In the genomic region with DNA sequence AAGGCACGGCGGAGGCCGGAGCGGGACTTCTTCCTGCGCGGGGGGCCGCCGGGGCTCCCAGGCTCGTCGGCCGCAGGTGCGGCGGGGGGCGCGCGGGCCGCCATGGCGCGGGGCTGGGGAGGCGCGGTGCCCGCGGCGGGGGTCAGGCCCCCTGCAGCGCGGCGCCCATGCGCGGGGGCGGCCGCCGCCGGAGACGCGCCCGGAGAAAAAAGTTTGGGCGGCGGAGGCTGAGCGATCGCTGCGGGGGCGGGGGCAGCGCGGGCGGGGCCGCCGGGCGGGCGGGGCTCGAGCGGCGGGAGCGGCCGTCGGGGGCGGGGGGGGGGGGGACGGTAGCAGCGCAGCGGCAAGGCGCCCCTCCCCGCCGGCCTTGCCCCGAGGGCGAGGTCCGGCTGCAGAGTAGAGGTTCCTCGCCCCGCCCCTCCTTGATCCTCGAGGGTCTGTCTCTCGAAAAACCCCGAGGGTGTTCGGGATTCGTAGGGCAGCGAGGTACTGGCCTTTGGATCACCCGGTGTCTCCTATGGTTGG, we compare ENCODE assay signal across 8 mouse cellular contexts. TPM values are rescaled to one million over a fixed set of nuclear protein-coding genes. Genes with fewer than 3 reads are reported as not detected.
DNase-seq lines count a peak whose midpoint lies in the region; ATAC-seq and TF ChIP-seq lines count a peak whose summit lies in the region.

No protein-coding gene starts in this region.

- peak overlapping the region; percentile 62 for H3K9ac ChIP-seq in lung, embryonic 14.5 days
- H3K9ac ChIP-seq in embryonic facial prominence, embryonic 12.5 days, result peak overlapping the region; percentile 59
- H3K9ac ChIP-seq in intestine, postnatal 0 days (ENCODE audit: low read depth, low read length), result peak overlapping the region; percentile 99
- peak overlapping the region; percentile 73 for H3K9ac ChIP-seq in midbrain, embryonic 11.5 days (ENCODE audit: low read length)

- H3K4me2 ChIP-seq in lung, embryonic 14.5 days, result peak overlapping the region; percentile 98
- H3K4me2 ChIP-seq in embryonic facial prominence, embryonic 12.5 days (replicated peaks), result peak overlapping the region; percentile 94
- H3K4me2 ChIP-seq in intestine, postnatal 0 days (replicated peaks; ENCODE audit: low read depth), result peak overlapping the region; percentile 88
- H3K4me2 ChIP-seq in midbrain, embryonic 11.5 days, result peak overlapping the region; percentile 98

- H3K9me3 ChIP-seq in lung, embryonic 14.5 days (ENCODE audit: low read depth, low read length), result no peaks in the 10 kb centered on the region
- H3K9me3 ChIP-seq in embryonic facial prominence, embryonic 12.5 days, result no peaks in the 10 kb centered on the region
- H3K9me3 ChIP-seq in intestine, postnatal 0 days (ENCODE audit: control insufficient read depth), result no peaks in the 10 kb centered on the region
- no peaks in the 10 kb centered on the region for H3K9me3 ChIP-seq in midbrain, embryonic 11.5 days (ENCODE audit: control insufficient read depth, low read length)

- no peak for ATAC-seq in lung, embryonic 14.5 days (ENCODE audit: insufficient read depth)
- ATAC-seq in embryonic facial prominence, embryonic 12.5 days (ENCODE audit: insufficient number of reproducible peaks, insufficient read depth, low FRiP score, low TSS enrichment), result no peak
- 0 out of 2 replicates have a peak, but pooled peaks have one; percentile 4 for ATAC-seq in intestine, postnatal 0 days
- no peak for ATAC-seq in midbrain, embryonic 11.5 days (ENCODE audit: low FRiP score)

- DNase-seq in lung, embryonic 14.5 days, result peak; percentile 47
- no peak for DNase-seq in lung, postnatal 14 days
- DNase-seq in midbrain, embryonic 11.5 days (ENCODE audit: low spot score, missing footprints), result no peak
- DNase-seq in layer of hippocampus, adult 18-20 months (ENCODE audit: low spot score in 2 of 2), result no peak
- DNase-seq in urinary bladder, postnatal 25 days (ENCODE audit: low spot score), result no peak
- no peak for DNase-seq in cerebellum, postnatal 25 days

- TF ChIP-seq CTCF in lung, embryonic 14.5 days (IDR thresholded peaks at IDR 0.05; ENCODE audit: low read depth), result no peak
- no peak for TF ChIP-seq CTCF in intestine, postnatal 0 days (IDR thresholded peaks at IDR 0.05; ENCODE audit: low read depth)

- H3K27ac ChIP-seq in lung, embryonic 14.5 days (ENCODE audit: low read depth), result no peak overlapping the region
- no peak overlapping the region for H3K27ac ChIP-seq in embryonic facial prominence, embryonic 12.5 days
- peak overlapping the region; percentile 100 for H3K27ac ChIP-seq in intestine, postnatal 0 days (ENCODE audit: low read depth, low read length)
- no peak overlapping the region for H3K27ac ChIP-seq in midbrain, embryonic 11.5 days (ENCODE audit: low read depth, low read length)

- WGBS in lung, embryonic 14.5 days, result 1% methylated on average over 40 of the region's 74 CpGs
- WGBS in embryonic facial prominence, embryonic 12.5 days, result under 1% methylated on average over 33 of the region's 74 CpGs
- WGBS in intestine, postnatal 0 days, result 0% methylated on average over 15 of the region's 74 CpGs
- WGBS in midbrain, embryonic 11.5 days, result 1% methylated on average over 39 of the region's 74 CpGs

- peaks cover 10% of the 10 kb centered on the region for H3K4me1 ChIP-seq in lung, embryonic 14.5 days (ENCODE audit: insufficient read depth)
- peaks cover 11% of the 10 kb centered on the region for H3K4me1 ChIP-seq in embryonic facial prominence, embryonic 12.5 days
- H3K4me1 ChIP-seq in intestine, postnatal 0 days (replicated peaks; ENCODE audit: control insufficient read depth, insufficient read depth, low read length), result peaks cover 19% of the 10 kb centered on the region
- peaks cover 22% of the 10 kb centered on the region for H3K4me1 ChIP-seq in midbrain, embryonic 11.5 days (ENCODE audit: control insufficient read depth, insufficient read depth, low read length)

- H3K36me3 ChIP-seq in lung, embryonic 14.5 days (ENCODE audit: insufficient read depth), result no peaks in the 10 kb centered on the region
- no peaks in the 10 kb centered on the region for H3K36me3 ChIP-seq in embryonic facial prominence, embryonic 12.5 days
- H3K36me3 ChIP-seq in intestine, postnatal 0 days (ENCODE audit: control insufficient read depth, insufficient read depth), result no peaks in the 10 kb centered on the region; the same call in 1 of the 2 replicates
- no peaks in the 10 kb centered on the region for H3K36me3 ChIP-seq in midbrain, embryonic 11.5 days (ENCODE audit: control insufficient read depth, insufficient read depth, low read length)

- H3K4me3 ChIP-seq in lung, embryonic 14.5 days (ENCODE audit: low read depth, low read length), result peak overlapping the region; percentile 46
- peak overlapping the region; percentile 52 for H3K4me3 ChIP-seq in embryonic facial prominence, embryonic 12.5 days
- H3K4me3 ChIP-seq in intestine, postnatal 0 days (ENCODE audit: low read depth, low read length), result peak overlapping the region; percentile 74
- H3K4me3 ChIP-seq in midbrain, embryonic 11.5 days (ENCODE audit: low read depth, low read length), result peak overlapping the region; percentile 59

- peaks cover 36% of the 10 kb centered on the region for H3K27me3 ChIP-seq in lung, embryonic 14.5 days (ENCODE audit: insufficient read depth, low read length)
- peaks cover 74% of the 10 kb centered on the region for H3K27me3 ChIP-seq in embryonic facial prominence, embryonic 12.5 days
- H3K27me3 ChIP-seq in intestine, postnatal 0 days (replicated peaks; ENCODE audit: control insufficient read depth, insufficient read depth, low read length), result no peaks in the 10 kb centered on the region
- peaks cover 44% of the 10 kb centered on the region for H3K27me3 ChIP-seq in midbrain, embryonic 11.5 days (ENCODE audit: control insufficient read depth, insufficient read depth, low read length)

RNA-seq across cellular contexts. Expression of a gene that starts 12.9 kb away (rescaled TPM):
- 2.8 and 3.2 TPM in 2 replicates for polyA plus RNA-seq in lung, embryonic 14.5 days (2014; fragmentation: Nextera tagmentation; extraction: Ambion mirVana)
- polyA plus RNA-seq in embryonic facial prominence, embryonic 12.5 days (2016; fragmentation: Nextera tagmentation; extraction: Ambion mirVana), result 5.2 and 5.6 TPM in 2 replicates
- 14.3 and 15.1 TPM in 2 replicates for polyA plus RNA-seq in intestine, postnatal 0 days (2015; fragmentation: Nextera tagmentation; extraction: Ambion mirVana)
- 3.3 and 3.7 TPM in 2 replicates for polyA plus RNA-seq in midbrain, embryonic 11.5 days (2014; fragmentation: Nextera tagmentation; extraction: Ambion mirVana)
- 1 to 10 TPM; 6.4 to 7.5 TPM for total RNA-seq in layer of hippocampus, adult 18-20 months (2021)

RNA-seq across cellular contexts. Expression of a gene that starts 39.1 kb away (rescaled TPM):
- 0.33 and 0.54 TPM in 2 replicates for polyA plus RNA-seq in lung, embryonic 14.5 days (2014; fragmentation: Nextera tagmentation; extraction: Ambion mirVana)
- polyA plus RNA-seq in embryonic facial prominence, embryonic 12.5 days (2016; fragmentation: Nextera tagmentation; extraction: Ambion mirVana), result 1.1 and 1.2 TPM in 2 replicates
- polyA plus RNA-seq in intestine, postnatal 0 days (2015; fragmentation: Nextera tagmentation; extraction: Ambion mirVana), result 1.3 and 1.6 TPM in 2 replicates
- 0.51 and 0.53 TPM in 2 replicates for polyA plus RNA-seq in midbrain, embryonic 11.5 days (2014; fragmentation: Nextera tagmentation; extraction: Ambion mirVana)
- total RNA-seq in layer of hippocampus, adult 18-20 months (2021), result under 1 TPM; 0.99 TPM

RNA-seq across cellular contexts. Expression of a gene that starts 58.7 kb away (rescaled TPM):
- polyA plus RNA-seq in lung, embryonic 14.5 days (2014; fragmentation: Nextera tagmentation; extraction: Ambion mirVana), result 84.4 and 92.2 TPM in 2 replicates
- 90.2 and 91.4 TPM in 2 replicates for polyA plus RNA-seq in embryonic facial prominence, embryonic 12.5 days (2016; fragmentation: Nextera tagmentation; extraction: Ambion mirVana)
- 35.6 and 41.8 TPM in 2 replicates for polyA plus RNA-seq in intestine, postnatal 0 days (2015; fragmentation: Nextera tagmentation; extraction: Ambion mirVana)
- 105 and 106 TPM in 2 replicates for polyA plus RNA-seq in midbrain, embryonic 11.5 days (2014; fragmentation: Nextera tagmentation; extraction: Ambion mirVana)
- total RNA-seq in layer of hippocampus, adult 18-20 months (2021), result 10 to 100 TPM; 78.5 to 81.1 TPM

RNA-seq across cellular contexts. Expression of a gene that starts 58.8 kb away (rescaled TPM):
- polyA plus RNA-seq in lung, embryonic 14.5 days (2014; fragmentation: Nextera tagmentation; extraction: Ambion mirVana), result 17.3 and 18.1 TPM in 2 replicates
- polyA plus RNA-seq in embryonic facial prominence, embryonic 12.5 days (2016; fragmentation: Nextera tagmentation; extraction: Ambion mirVana), result 27.9 and 28.7 TPM in 2 replicates
- 6.9 and 7.7 TPM in 2 replicates for polyA plus RNA-seq in intestine, postnatal 0 days (2015; fragmentation: Nextera tagmentation; extraction: Ambion mirVana)
- polyA plus RNA-seq in midbrain, embryonic 11.5 days (2014; fragmentation: Nextera tagmentation; extraction: Ambion mirVana), result 20.0 and 26.9 TPM in 2 replicates
- total RNA-seq in layer of hippocampus, adult 18-20 months (2021), result 10 to 100 TPM; 32.6 to 35.4 TPM
